Mouse (Mus musculus) kidney, adult 2 months (tissue): ENCODE data around the gene Anxa10.

ENCODE experiments used
- CTCF ChIP-seq: fragments of 200-500 bp; conservative IDR thresholded peaks from 2 replicates; pipeline ENCODE4 v1.5.1; 2011; ENCODE audit warnings: low read depth, mild to moderate bottlenecking, control low read depth, low read length, moderate library complexity, mixed read lengths; ENCODE audit not compliant: insufficient read depth, insufficient read length
- POLR2A ChIP-seq: fragments of 200-500 bp; IDR thresholded peaks from one replicate; pipeline ENCODE4 v1.6.1; 2011; ENCODE audit warnings: low read depth, low read length, control low read depth

- TF ChIP-seq POLR2A (no peak), CTCF (no peak)
Observed at GRCm38 (mm10) chr8:62123098-62123497, at the start of gene Anxa10.
